Mouse (Mus musculus) MEL (cell line): ENCODE results near the gene Slc25a18. TPM values are rescaled to one million over a fixed set of nuclear protein-coding genes. Genes with fewer than 3 reads are reported as not detected.

ENCODE experiments used
- DNase-seq: peaks from one replicate; pipeline ENCODE4 v3.0.0; 2011; ENCODE audit warnings: low read depth, low spot score
- H3K27ac ChIP-seq: 2 replicates; pipeline ENCODE4 v1.5.1; 2012; ENCODE audit warnings: low read depth, mild to moderate bottlenecking, control low read depth, low read length, moderate library complexity; ENCODE audit not compliant: control insufficient read depth
- H3K27me3 ChIP-seq, 2 experiments: fragments of 150-350 bp in 1 of 2; sonication (generic) in 1 of 2; 2 replicates each; pipeline ENCODE4 v1.6.1; 2012; ENCODE audit warnings: low read length in 2 of 2, mild to moderate bottlenecking in 2 of 2, improper control_type of control experiment in 1 of 2, moderate library complexity in 1 of 2; ENCODE audit not compliant: insufficient read depth in 2 of 2, control insufficient read depth in 1 of 2
- H3K36me3 ChIP-seq, 2 experiments: 2 replicates each; pipeline ENCODE4 v1.6.1; 2012 to 2014; ENCODE audit warnings: low read length in 2 of 2, improper control_type of control experiment in 1 of 2, inconsistent platforms in 1 of 2, mild to moderate bottlenecking in 1 of 2; ENCODE audit not compliant: insufficient read depth in 2 of 2, control insufficient read depth in 1 of 2
- H3K4me1 ChIP-seq, 2 experiments: fragments of 150-350 bp in 1 of 2; sonication (generic) in 1 of 2; 2 replicates each; pipeline ENCODE4 v1.6.1; 2012; ENCODE audit warnings: low read length in 2 of 2, improper control_type of control experiment in 1 of 2, mild to moderate bottlenecking in 1 of 2; ENCODE audit not compliant: insufficient read depth in 2 of 2, control insufficient read depth in 1 of 2
- H3K4me3 ChIP-seq, 2 experiments: fragments of 150-350 bp in 1 of 2; sonication (generic) in 1 of 2; 2 replicates each; pipeline ENCODE4 v1.5.1; 2012; ENCODE audit warnings: low read depth in 2 of 2, low read length in 2 of 2, mild to moderate bottlenecking in 2 of 2, moderate library complexity in 2 of 2, control low read depth in 1 of 2, improper control_type of control experiment in 1 of 2; ENCODE audit not compliant: control insufficient read depth in 1 of 2, insufficient read depth in 1 of 2
- H3K79me2 ChIP-seq: 2 replicates; pipeline ENCODE4 v1.6.1; 2012; ENCODE audit warnings: mild to moderate bottlenecking, low read length, moderate library complexity; ENCODE audit not compliant: control insufficient read depth, poor library complexity, insufficient read depth
- H3K9ac ChIP-seq: 2 replicates; pipeline ENCODE4 v1.6.1; 2012; ENCODE audit warnings: low read depth, mild to moderate bottlenecking, control low read depth, low read length, moderate library complexity; ENCODE audit not compliant: control insufficient read depth, poor library complexity, severe bottlenecking
- H3K9me3 ChIP-seq: fragments of 150-350 bp; sonication (generic); replicated peaks from 2 replicates; pipeline ENCODE4 v1.6.1; 2012; ENCODE audit warnings: mild to moderate bottlenecking, low read length, improper control_type of control experiment, moderate library complexity; ENCODE audit not compliant: insufficient read depth
- BHLHE40 ChIP-seq: IDR thresholded peaks from 2 replicates; pipeline ENCODE4 v1.6.1; 2012; ENCODE audit warnings: low read depth, mild to moderate bottlenecking, inconsistent platforms, low read length, improper control_type of control experiment, borderline replicate concordance
- CHD2 ChIP-seq: IDR thresholded peaks from 2 replicates; pipeline ENCODE4 v1.6.1; 2011; ENCODE audit warnings: low read length, improper control_type of control experiment
- CTCF ChIP-seq, 3 experiments: IDR thresholded peaks in 2 of 3; conservative IDR thresholded peaks in 1 of 3; 2 replicates each; pipeline ENCODE4 v1.5.1; 2011 to 2012; ENCODE audit warnings: low read length in 3 of 3, low read depth in 2 of 3, mild to moderate bottlenecking in 2 of 3, improper control_type of control experiment in 1 of 3, inconsistent platforms in 1 of 3, mixed read lengths in 1 of 3, moderate library complexity in 1 of 3; ENCODE audit not compliant: control insufficient read depth in 1 of 3, insufficient read depth in 1 of 3, poor library complexity in 1 of 3, severe bottlenecking in 1 of 3
- ELF1 ChIP-seq: IDR thresholded peaks from 2 replicates; pipeline ENCODE4 v1.6.1; 2014; ENCODE audit warnings: low read depth, mild to moderate bottlenecking, inconsistent platforms, low read length, improper control_type of control experiment, moderate library complexity
- ETS1 ChIP-seq: IDR thresholded peaks from 2 replicates; pipeline ENCODE4 v1.6.1; 2012; ENCODE audit warnings: low read depth, mild to moderate bottlenecking, inconsistent platforms, low read length, improper control_type of control experiment, moderate library complexity
- GABPA ChIP-seq: IDR thresholded peaks from 2 replicates; pipeline ENCODE4 v1.6.1; 2012; ENCODE audit warnings: low read depth, mild to moderate bottlenecking, inconsistent platforms, low read length, improper control_type of control experiment, moderate library complexity
- GATA1 ChIP-seq: IDR thresholded peaks from 2 replicates; pipeline ENCODE4 v1.6.1; 2011; ENCODE audit warnings: low read depth, low read length, improper control_type of control experiment
- HCFC1 ChIP-seq: IDR thresholded peaks from 2 replicates; pipeline ENCODE4 v1.6.1; 2012; ENCODE audit warnings: low read depth, mild to moderate bottlenecking, inconsistent platforms, low read length, improper control_type of control experiment, moderate library complexity
- JUND ChIP-seq: IDR thresholded peaks from 2 replicates; pipeline ENCODE4 v1.6.1; 2011; ENCODE audit warnings: low read depth, mild to moderate bottlenecking, improper control_type of control experiment, low read length
- KAT2A ChIP-seq: conservative IDR thresholded peaks from 2 replicates; pipeline ENCODE4 v1.6.1; 2012; ENCODE audit warnings: low read depth, low read length, improper control_type of control experiment, inconsistent platforms
- MAFK ChIP-seq: IDR thresholded peaks from 2 replicates; pipeline ENCODE4 v1.6.1; 2011; ENCODE audit warnings: low read depth, mild to moderate bottlenecking, low read length, improper control_type of control experiment, borderline replicate concordance
- MAX ChIP-seq: IDR thresholded peaks from 2 replicates; pipeline ENCODE4 v1.6.1; 2011; ENCODE audit warnings: low read length, improper control_type of control experiment
- MAZ ChIP-seq: IDR thresholded peaks from 2 replicates; pipeline ENCODE4 v1.6.1; 2012; ENCODE audit warnings: low read depth, mild to moderate bottlenecking, inconsistent platforms, low read length, improper control_type of control experiment
- MXI1 ChIP-seq: IDR thresholded peaks from 2 replicates; pipeline ENCODE4 v1.6.1; 2011; ENCODE audit warnings: mild to moderate bottlenecking, low read depth, low read length, improper control_type of control experiment
- NELFE ChIP-seq: IDR thresholded peaks from 2 replicates; pipeline ENCODE4 v1.6.1; 2011; ENCODE audit warnings: low read depth, low read length, improper control_type of control experiment
- NRF1 ChIP-seq: IDR thresholded peaks from 2 replicates; pipeline ENCODE4 v1.6.1; 2014; ENCODE audit warnings: low read depth, mild to moderate bottlenecking, inconsistent platforms, low read length, improper control_type of control experiment, moderate library complexity; ENCODE audit not compliant: poor library complexity, insufficient read depth, severe bottlenecking
- POLR2AphosphoS2 ChIP-seq: IDR thresholded peaks from 2 replicates; pipeline ENCODE4 v1.6.1; 2011; ENCODE audit warnings: low read length, improper control_type of control experiment
- POLR2AphosphoS5 ChIP-seq: IDR thresholded peaks from 2 replicates; pipeline ENCODE4 v1.6.1; 2012; ENCODE audit warnings: low read depth, borderline replicate concordance, mild to moderate bottlenecking, inconsistent platforms, low read length, moderate library complexity, mixed read lengths
- RAD21 ChIP-seq: IDR thresholded peaks from 2 replicates; pipeline ENCODE4 v1.6.1; 2011; ENCODE audit warnings: mild to moderate bottlenecking, low read depth, low read length, improper control_type of control experiment
- RCOR1 ChIP-seq: IDR thresholded peaks from 2 replicates; pipeline ENCODE4 v1.6.1; 2012; ENCODE audit warnings: low read depth, mild to moderate bottlenecking, inconsistent platforms, low read length, improper control_type of control experiment
- SIN3A ChIP-seq: IDR thresholded peaks from 2 replicates; pipeline ENCODE4 v1.6.1; 2012; ENCODE audit warnings: low read length, improper control_type of control experiment, inconsistent platforms
- SMC3 ChIP-seq: IDR thresholded peaks from 2 replicates; pipeline ENCODE4 v1.6.1; 2011; ENCODE audit warnings: low read depth, low read length, improper control_type of control experiment
- TAL1 ChIP-seq: IDR thresholded peaks from 2 replicates; pipeline ENCODE4 v1.6.1; 2012; ENCODE audit warnings: mild to moderate bottlenecking, inconsistent platforms, low read length, moderate library complexity, mixed read lengths
- TBP ChIP-seq: IDR thresholded peaks from 2 replicates; pipeline ENCODE4 v1.8.0; 2011; ENCODE audit warnings: low read depth, low read length, improper control_type of control experiment
- TCF12 ChIP-seq: IDR thresholded peaks from 2 replicates; pipeline ENCODE4 v1.6.1; 2014; ENCODE audit warnings: low read depth, mild to moderate bottlenecking, inconsistent platforms, low read length, improper control_type of control experiment, moderate library complexity
- UBTF ChIP-seq: IDR thresholded peaks from 2 replicates; pipeline ENCODE4 v1.6.1; 2012; ENCODE audit warnings: low read depth, mild to moderate bottlenecking, inconsistent platforms, low read length, improper control_type of control experiment, moderate library complexity, borderline replicate concordance; ENCODE audit not compliant: insufficient read depth
- ZC3H11A ChIP-seq: IDR thresholded peaks from 2 replicates; pipeline ENCODE4 v1.6.1; 2012; ENCODE audit warnings: low read depth, mild to moderate bottlenecking, inconsistent platforms, low read length, improper control_type of control experiment
- ZKSCAN1 ChIP-seq: IDR thresholded peaks from 2 replicates; pipeline ENCODE4 v1.6.1; 2012; ENCODE audit warnings: low read depth, mild to moderate bottlenecking, inconsistent platforms, low read length, improper control_type of control experiment, moderate library complexity
- ZMIZ1 ChIP-seq: IDR thresholded peaks from 2 replicates; pipeline ENCODE4 v1.6.1; 2012; ENCODE audit warnings: low read depth, mild to moderate bottlenecking, inconsistent platforms, low read length, improper control_type of control experiment, moderate library complexity
- ZNF384 ChIP-seq: IDR thresholded peaks from 2 replicates; pipeline ENCODE4 v1.6.1; 2012; ENCODE audit warnings: low read depth, mild to moderate bottlenecking, inconsistent platforms, low read length, improper control_type of control experiment
- polyA plus RNA-seq, 2 experiments: library from polyadenylated mRNA; stranded (reverse) in 1 of 2; unstranded in 1 of 2; fragments of >175 nt in 1 of 2; fragments of >200 nt in 1 of 2; gene quantifications; 2 replicates each; pipeline versions ENCODE4 v1.2.1 to v1.2.4; 2012; ENCODE audit warnings: low replicate concordance in 2 of 2, low read depth in 1 of 2; ENCODE audit not compliant: insufficient read length in 2 of 2, insufficient read depth in 1 of 2, missing spikeins in 1 of 2
- total RNA-seq: library from RNA; depleted of rRNA; stranded (reverse); fragments of 300-350 nt; gene quantifications from 2 replicates; pipeline ENCODE4 v1.2.3, GENCODE M21; 2012

Gene Slc25a18
- total and polyA plus RNA-seq, 3 experiments = 0.12 to 0.57 TPM; not detected in 1

DNA sequence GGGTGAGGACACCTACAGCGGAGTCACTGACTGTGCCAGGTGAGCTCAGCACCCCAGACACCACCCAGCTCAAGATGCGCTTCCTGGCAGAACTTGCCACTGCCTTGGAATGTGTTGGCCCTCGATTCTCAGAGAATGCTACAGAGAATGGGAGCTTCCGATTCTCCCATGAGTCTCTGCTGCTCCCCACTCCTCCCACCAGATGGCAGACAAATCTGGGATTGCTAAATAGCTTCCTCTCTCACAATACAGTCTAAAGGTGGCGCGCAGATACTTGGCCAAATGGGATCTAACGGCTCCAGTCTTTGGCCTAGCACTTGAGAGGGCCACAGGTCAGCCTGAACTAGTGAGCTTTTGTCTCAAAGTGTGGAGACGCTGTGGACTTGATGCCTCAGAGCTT, 19.6 kb downstream of the Slc25a18 start:
- no peak overlapping the region for H3K4me3 ChIP-seq
- peaks cover 15 to 45% of the 10 kb centered on the region in 2 experiments for H3K4me1 ChIP-seq
- H3K79me2 ChIP-seq = no peaks in the 10 kb centered on the region
- TF ChIP-seq ZNF384 (no peak), CTCF (IDR thresholded peaks at IDR 0.05 in 2 of 3, conservative IDR thresholded peaks at IDR 0.05 in 1 of 3; ENCODE audit: control insufficient read depth in 1 of 3, insufficient read depth in 1 of 3, low read depth in 2 of 3, low read length in 3 of 3, poor library complexity in 1 of 3, severe bottlenecking in 1 of 3) (peak in 2 of 3 experiments; percentile 9 to 28; a peak in 2 of 6 replicates), SMC3 (0 out of 2 replicates have a peak, but pooled peaks have one; percentile 15), UBTF (no peak), ZKSCAN1 (no peak)
- H3K36me3 ChIP-seq = peaks cover 15 to 24% of the 10 kb centered on the region in 2 experiments
- H3K27ac ChIP-seq = 0 out of 2 replicates have a peak overlapping the region, but pooled peaks have one; percentile 1
- no peaks in the 10 kb centered on the region for H3K9me3 ChIP-seq
- no peak for DNase-seq
- no peaks in the 10 kb centered on the region for H3K27me3 ChIP-seq
- no peak overlapping the region for H3K9ac ChIP-seq

DNA sequence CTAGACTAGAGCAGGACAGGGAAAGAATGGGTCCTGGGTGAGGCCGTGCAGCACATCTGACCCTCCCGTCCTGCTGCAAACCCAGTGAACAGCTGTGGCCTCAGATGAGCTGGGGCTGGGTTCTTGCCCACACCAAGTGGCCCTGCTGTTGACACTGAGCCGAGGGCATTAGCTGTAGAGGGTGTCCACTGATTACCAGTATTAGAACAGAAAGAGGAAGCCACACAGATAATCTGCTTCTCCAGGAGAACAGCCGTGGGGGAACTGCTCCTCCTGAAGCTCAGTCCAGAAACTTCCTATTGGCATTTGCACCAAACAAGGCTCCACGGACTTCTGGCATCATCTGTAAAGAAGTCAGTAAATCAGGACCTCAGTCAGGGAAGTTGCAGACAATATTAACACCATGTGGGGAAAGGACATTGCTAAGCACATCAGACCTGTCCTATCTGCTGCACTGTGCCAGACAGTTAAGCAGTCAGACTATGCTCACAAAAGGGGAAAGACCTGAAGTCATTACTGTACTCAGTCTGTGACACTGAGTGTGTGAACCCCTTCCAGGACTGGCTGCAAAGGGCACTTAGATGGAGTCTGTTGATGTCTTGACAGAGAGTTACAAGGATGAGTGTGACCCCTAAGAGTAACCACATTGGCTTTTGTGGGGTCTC, 22.2 kb downstream of the Slc25a18 start:
- Histone ChIP-seq H3K4me1 (peaks cover 12 to 38% of the 10 kb centered on the region in 2 experiments), H3K36me3 (peaks cover 18 to 24% of the 10 kb centered on the region in 2 experiments), H3K27me3 (no peaks in the 10 kb centered on the region), H3K4me3 (no peak overlapping the region), H3K9ac (no peak overlapping the region), H3K9me3 (no peaks in the 10 kb centered on the region), H3K27ac (peak overlapping the region; percentile 31; the same call in 1 of the 2 replicates), H3K79me2 (no peaks in the 10 kb centered on the region)
- peak; percentile 79 for DNase-seq
- TF ChIP-seq RCOR1 (peak; percentile 88), TAL1 (peak; percentile 72), JUND (no peak), GABPA (no peak), CHD2 (no peak), SMC3 (no peak), UBTF (no peak), POLR2AphosphoS2 (peak; percentile 39; the same call in 1 of the 2 replicates), TCF12 (peak; percentile 75), KAT2A (no peak), NELFE (0 out of 2 replicates have a peak, but pooled peaks have one; percentile 24), ZC3H11A (peak; percentile 26; the same call in 1 of the 2 replicates), ELF1 (no peak), POLR2AphosphoS5 (no peak), SIN3A (peak; percentile 55; the same call in 1 of the 2 replicates), MAFK (no peak; the same call in 1 of the 2 replicates), RAD21 (0 out of 2 replicates have a peak, but pooled peaks have one; percentile 1), ETS1 (peak; percentile 70), ZKSCAN1 (no peak), MAZ (no peak; the same call in 1 of the 2 replicates), MAX (no peak), MXI1 (peak; percentile 44), BHLHE40 (no peak), GATA1 (peak; percentile 76), ZMIZ1 (no peak), HCFC1 (no peak), TBP (no peak), NRF1 (no peak), ZNF384 (no peak)
